Mouse (Mus musculus): ENCODE measurements around the gene Hdgfl1.

Gene Hdgfl1

GRCm38 (mm10) chr13:26769955-26770354, at the start of gene Hdgfl1:
TSS of gene Hdgfl1 (minus strand) at chr13:26770165.
- DNase-seq (ENCODE audit: extremely low spot score, low read depth, low spot score), result no peak

GRCm38 (mm10) chr13:26795460-26795859, 25.5 kb upstream of the Hdgfl1 start:
- DNase-seq (ENCODE audit: extremely low spot score, low read depth, low spot score), result no peak

GRCm38 (mm10) chr13:26769424-26769823, 541 bp downstream of the Hdgfl1 start:
- DNase-seq (ENCODE audit: extremely low spot score, low read depth, low spot score), result no peak

- no peak for DNase-seq (ENCODE audit: extremely low spot score, low read depth, low spot score)
Measured at GRCm38 (mm10) chr13:26761966-26762803, 7.8 kb downstream of the Hdgfl1 start.

- DNase-seq (ENCODE audit: extremely low spot score, low read depth, low spot score), result no peak
Measured at GRCm38 (mm10) chr13:26752863-26753262, 17.1 kb downstream of the Hdgfl1 start.

- no peak for DNase-seq (ENCODE audit: extremely low spot score, low read depth, low spot score)
Measured at GRCm38 (mm10) chr13:26752414-26752813, 17.6 kb downstream of the Hdgfl1 start.

- DNase-seq (ENCODE audit: extremely low spot score, low read depth, low spot score), result no peak
Measured at GRCm38 (mm10) chr13:26745760-26746457, 24.1 kb downstream of the Hdgfl1 start.

GRCm38 (mm10) chr13:26745059-26745759, 24.8 kb downstream of the Hdgfl1 start:
- no peak for DNase-seq (ENCODE audit: extremely low spot score, low read depth, low spot score)

GRCm38 (mm10) chr13:26744068-26744467, 25.9 kb downstream of the Hdgfl1 start:
- DNase-seq (ENCODE audit: extremely low spot score, low read depth, low spot score), result no peak

GRCm38 (mm10) chr13:26734981-26735380, 35.0 kb downstream of the Hdgfl1 start:
- DNase-seq (ENCODE audit: extremely low spot score, low read depth, low spot score), result peak; percentile 69

GRCm38 (mm10) chr13:26724250-26724649, 45.7 kb downstream of the Hdgfl1 start:
- DNase-seq (ENCODE audit: extremely low spot score, low read depth, low spot score), result no peak

- no peak for DNase-seq (ENCODE audit: extremely low spot score, low read depth, low spot score)
Measured at GRCm38 (mm10) chr13:26721333-26721732, 48.6 kb downstream of the Hdgfl1 start.

- DNase-seq (ENCODE audit: extremely low spot score, low read depth, low spot score), result no peak
Measured at GRCm38 (mm10) chr13:26720917-26721316, 49.0 kb downstream of the Hdgfl1 start.

GRCm38 (mm10) chr13:26719146-26719715, 50.7 kb downstream of the Hdgfl1 start:
- no peak for DNase-seq (ENCODE audit: extremely low spot score, low read depth, low spot score)

Data from hindlimb bud, embryonic 11.5 days (tissue).